Mouse (Mus musculus): Measurements from ENCODE around the gene Wnt11.

The Wnt11 gene

DNA sequence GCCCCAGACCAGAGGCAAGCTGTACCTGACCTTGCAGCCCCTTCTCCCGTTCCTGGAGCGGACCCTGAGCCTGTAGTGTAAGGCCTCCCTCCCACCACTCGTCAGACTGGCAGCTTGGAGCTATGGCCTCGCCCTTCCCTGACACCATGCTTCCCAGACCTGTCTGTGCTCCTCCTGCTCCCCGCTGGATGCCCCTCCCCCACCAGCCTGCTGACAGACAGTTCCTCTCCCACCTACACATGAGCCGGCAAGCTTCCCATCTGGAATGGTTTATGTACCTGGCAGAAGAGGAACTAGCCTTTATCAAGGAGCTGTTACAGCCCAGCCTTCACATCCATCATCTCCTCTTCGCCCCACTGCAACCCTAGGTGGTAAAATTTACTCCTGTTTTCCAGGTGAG, 6.0 kb upstream of the Wnt11 start:
- no peak for DNase-seq (ENCODE audit: low read depth, low spot score)

DNA sequence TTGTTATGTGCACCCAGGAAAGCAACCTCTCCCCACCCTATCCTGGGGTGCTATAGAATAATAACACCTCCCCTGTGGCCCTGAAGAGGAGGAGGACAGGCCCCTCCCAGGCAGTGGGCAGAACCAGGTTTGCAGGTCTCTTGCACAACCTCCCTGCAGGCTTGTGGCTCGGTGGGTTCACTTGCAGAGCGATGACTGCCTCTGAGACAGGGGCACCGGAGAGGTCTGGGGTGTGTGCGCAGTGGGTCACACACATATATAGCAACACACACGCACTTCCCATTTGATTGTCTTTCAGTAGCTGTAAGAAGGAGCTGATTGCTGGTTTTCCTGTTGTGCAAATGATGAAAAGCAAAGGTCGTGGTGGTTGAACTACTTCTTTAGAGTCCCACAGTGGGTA, 3.6 kb upstream of the Wnt11 start:
- DNase-seq (ENCODE audit: low read depth, low spot score), result no peak

- DNase-seq (ENCODE audit: low read depth, low spot score), result peak; percentile 35
Observed at GRCm38 (mm10) chr7:98835519-98836441, 868 bp downstream of the Wnt11 start.

GRCm38 (mm10) chr7:98836646-98837045, 1.7 kb downstream of the Wnt11 start:
- peak; percentile 82 for DNase-seq (ENCODE audit: low read depth, low spot score)

GRCm38 (mm10) chr7:98837901-98838300, 3.0 kb downstream of the Wnt11 start:
- DNase-seq (ENCODE audit: low read depth, low spot score), result peak; percentile 81

DNA sequence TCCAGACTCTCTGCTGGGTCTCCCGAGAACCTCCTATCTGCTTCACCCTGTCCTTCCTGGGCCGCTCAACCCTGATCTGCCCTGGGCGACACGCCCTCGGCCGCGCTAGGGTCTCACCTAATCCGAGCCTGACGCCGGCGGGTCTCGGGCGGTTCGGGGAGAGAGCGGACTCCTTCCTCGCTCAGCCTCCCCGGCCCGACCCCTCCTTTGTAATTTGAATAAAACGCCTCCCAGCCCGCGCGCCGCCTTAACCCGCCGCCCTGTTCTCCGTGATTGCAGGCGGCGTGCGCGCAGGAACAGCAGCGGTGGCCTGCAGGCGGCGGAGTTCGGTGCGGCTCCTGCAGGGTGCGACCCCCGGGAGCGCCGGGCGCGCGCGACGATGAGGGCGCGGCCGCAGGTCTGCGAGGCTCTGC, 3.8 kb downstream of the Wnt11 start:
- peak; percentile 65 for DNase-seq (ENCODE audit: low read depth, low spot score)

GRCm38 (mm10) chr7:98839312-98839711, 4.4 kb downstream of the Wnt11 start:
- DNase-seq (ENCODE audit: low read depth, low spot score), result no peak

GRCm38 (mm10) chr7:98840771-98841170, 5.9 kb downstream of the Wnt11 start:
- DNase-seq (ENCODE audit: low read depth, low spot score), result no peak

GRCm38 (mm10) chr7:98841802-98842201, 6.9 kb downstream of the Wnt11 start:
- no peak for DNase-seq (ENCODE audit: low read depth, low spot score)

GRCm38 (mm10) chr7:98842997-98843396, 8.1 kb downstream of the Wnt11 start:
- no peak for DNase-seq (ENCODE audit: low read depth, low spot score)

GRCm38 (mm10) chr7:98843649-98844048, 8.7 kb downstream of the Wnt11 start:
- no peak for DNase-seq (ENCODE audit: low read depth, low spot score)

- DNase-seq (ENCODE audit: low read depth, low spot score), result peak; percentile 14
Observed at GRCm38 (mm10) chr7:98848899-98849640, 14.2 kb downstream of the Wnt11 start.

- no peak for DNase-seq (ENCODE audit: low read depth, low spot score)
Observed at GRCm38 (mm10) chr7:98850388-98850787, 15.5 kb downstream of the Wnt11 start.

GRCm38 (mm10) chr7:98851220-98851619, 16.3 kb downstream of the Wnt11 start:
- DNase-seq (ENCODE audit: low read depth, low spot score), result no peak

DNA sequence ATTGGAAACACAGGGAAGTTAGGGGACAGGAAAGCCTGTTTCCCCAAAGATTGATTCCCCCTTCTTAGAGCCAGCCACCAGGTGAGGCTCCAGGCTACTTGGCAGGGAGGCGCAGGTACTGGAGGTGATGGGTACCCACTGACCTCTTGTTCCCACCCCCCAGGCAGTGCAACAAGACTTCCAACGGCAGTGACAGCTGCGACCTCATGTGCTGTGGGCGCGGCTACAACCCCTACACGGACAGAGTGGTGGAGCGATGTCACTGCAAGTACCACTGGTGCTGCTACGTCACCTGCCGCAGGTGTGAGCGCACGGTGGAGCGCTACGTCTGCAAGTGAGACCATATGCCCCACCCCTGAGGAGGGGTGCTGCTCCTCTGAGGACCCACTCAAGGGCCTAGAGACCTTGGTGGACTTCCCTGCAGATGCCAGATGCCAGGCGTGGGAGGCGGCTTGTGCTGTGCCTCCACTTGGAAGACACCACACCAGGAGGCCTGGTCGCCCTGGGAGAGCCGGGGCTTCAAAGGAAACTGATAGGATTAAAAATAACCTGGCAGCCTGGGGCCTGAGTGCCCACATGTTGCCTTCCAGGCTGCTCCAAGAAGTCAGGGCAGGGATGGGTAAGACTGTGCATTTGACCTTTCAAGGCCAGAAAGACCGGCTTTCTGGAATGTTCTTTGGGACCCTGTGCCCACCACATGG, 18.2 kb downstream of the Wnt11 start:
- DNase-seq (ENCODE audit: low read depth, low spot score), result no peak

DNA sequence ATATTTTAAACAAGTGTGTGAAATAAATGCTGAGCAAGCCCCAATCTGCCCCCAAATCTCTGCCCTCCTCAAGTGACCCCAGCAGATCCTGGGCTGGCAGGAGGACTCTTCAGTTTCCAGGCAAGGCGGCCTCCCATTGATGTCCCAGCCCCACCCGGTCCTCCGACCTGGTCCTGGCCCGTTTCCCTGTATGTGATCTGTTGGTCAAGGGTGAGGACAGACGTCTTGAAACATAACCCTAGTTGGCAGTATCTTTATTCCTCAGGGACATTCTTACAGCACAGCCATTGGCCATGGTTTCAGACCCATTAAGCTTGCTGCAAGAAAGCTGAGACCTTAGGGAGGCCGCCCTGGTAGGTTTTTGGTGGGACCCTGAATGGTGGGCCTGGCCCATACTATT, 18.9 kb downstream of the Wnt11 start:
- no peak for DNase-seq (ENCODE audit: low read depth, low spot score)

DNA sequence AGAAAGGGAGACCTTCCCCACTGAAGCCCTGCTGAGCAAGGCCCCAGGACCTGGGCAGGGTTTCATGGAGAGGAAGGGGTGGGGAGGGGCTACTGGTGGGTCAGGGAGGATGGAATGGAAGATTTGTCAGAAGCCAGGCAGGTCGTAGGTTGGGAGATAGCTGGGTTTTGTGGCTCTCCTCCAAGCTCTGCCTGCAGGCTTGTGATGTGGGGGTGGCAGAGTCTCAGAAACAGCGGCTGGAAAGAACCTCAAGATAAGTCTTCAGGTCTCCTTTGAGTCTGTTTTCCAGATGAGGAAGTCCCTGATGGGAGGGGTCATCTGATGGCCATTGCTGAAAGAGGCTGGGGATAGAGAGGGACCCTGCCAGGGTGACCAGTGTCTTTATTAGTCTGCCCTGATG, 20.5 kb downstream of the Wnt11 start:
- no peak for DNase-seq (ENCODE audit: low read depth, low spot score)

DNA sequence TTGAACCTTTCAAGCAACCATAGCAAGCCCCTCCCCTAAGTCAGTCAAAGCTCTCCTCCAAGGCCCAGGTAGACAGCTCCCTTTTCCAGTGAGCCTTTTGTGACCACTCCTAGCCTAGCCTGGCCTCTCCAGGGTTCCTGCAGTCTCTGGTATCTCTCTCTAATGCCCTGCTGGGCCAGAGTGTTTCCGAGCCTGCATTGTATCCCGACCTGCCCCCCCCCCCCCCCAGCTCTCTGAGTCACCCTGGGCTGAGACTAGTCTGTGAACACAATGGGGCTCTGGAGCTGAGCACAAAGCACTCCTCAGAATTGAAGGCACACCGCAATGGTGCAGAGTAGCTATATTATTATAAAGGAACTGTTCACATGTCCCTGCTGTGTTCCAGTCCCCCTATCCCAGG, 21.2 kb downstream of the Wnt11 start:
- no peak for DNase-seq (ENCODE audit: low read depth, low spot score)

- DNase-seq (ENCODE audit: low read depth, low spot score), result no peak
Observed at GRCm38 (mm10) chr7:98857094-98857493, 22.2 kb downstream of the Wnt11 start.

DNA sequence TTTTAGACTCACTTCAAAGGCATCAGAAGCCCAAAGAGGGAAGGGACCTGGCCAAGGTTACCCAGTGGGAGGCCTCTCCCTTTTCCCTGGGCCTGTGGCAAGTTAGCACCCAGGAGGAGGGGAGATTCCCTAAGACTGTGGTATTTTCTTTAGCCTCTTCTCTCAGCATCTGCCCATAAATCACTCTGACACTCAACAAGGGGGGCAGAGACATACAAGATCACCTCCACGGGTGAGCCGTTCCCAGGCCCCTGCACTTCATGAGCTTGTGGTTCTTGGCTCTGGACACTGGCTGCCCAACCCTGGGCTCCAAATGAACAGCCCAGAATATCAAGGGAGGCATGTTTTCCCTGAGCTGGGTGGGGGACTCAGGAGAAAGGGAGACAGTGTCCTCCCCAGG, 26.1 kb downstream of the Wnt11 start:
- DNase-seq (ENCODE audit: low read depth, low spot score), result no peak

GRCm38 (mm10) chr7:98862994-98863393, 28.1 kb downstream of the Wnt11 start:
- DNase-seq (ENCODE audit: low read depth, low spot score), result no peak

Data from CD4-positive, CD25-positive, alpha-beta regulatory T cell, adult 2 months (primary cell).